Mouse (Mus musculus) ES-Bruce4 (cell line): Measurements from ENCODE around the gene Cfap74.

Source experiments
- CTCF ChIP-seq: IDR thresholded peaks from one replicate; pipeline ENCODE4 v1.8.1; 2011; ENCODE audit warnings: low read depth, low read length
- EP300 ChIP-seq: IDR thresholded peaks from 2 replicates; pipeline ENCODE4 v1.6.1; 2011; ENCODE audit warnings: low read depth, low read length; ENCODE audit not compliant: insufficient read depth
- POLR2A ChIP-seq: IDR thresholded peaks from one replicate; pipeline ENCODE4 v1.8.1; 2011; ENCODE audit warnings: low read length; ENCODE audit not compliant: insufficient read depth

- no peak for TF ChIP-seq CTCF
- no peak for TF ChIP-seq POLR2A
- TF ChIP-seq EP300: no peak
Measured at GRCm38 (mm10) chr4:155491529-155492130, 82.6 kb downstream of the Cfap74 start.
